In the genomic region with DNA sequence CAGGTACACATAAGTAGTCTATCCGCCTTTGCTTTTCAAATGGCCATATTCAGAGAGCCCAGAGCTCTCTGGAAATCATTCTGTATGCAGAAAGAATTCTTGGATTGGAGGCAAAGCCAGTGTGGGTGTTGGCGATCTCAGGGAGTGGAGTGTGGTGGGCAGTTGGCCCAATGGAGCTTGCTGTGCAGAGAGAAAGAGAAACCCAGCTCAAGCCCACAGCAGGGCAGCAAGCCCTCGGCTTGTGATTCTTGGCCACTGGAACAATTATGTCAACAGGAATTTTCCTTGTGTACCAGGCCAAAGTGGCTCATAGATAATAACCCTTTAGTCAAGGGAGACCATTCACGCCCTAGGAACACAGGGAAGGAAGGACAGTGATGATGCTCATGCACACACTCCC, we compare ENCODE assay signal across 15 mouse cellular contexts. TPM values are rescaled to one million over a fixed set of nuclear protein-coding genes. Genes with fewer than 3 reads are reported as not detected.
DNase-seq lines count a peak whose midpoint lies in the region.
"Had no signal": no experiment of that assay in that cellular context is flagged by ENCODE, and none has a peak within 500 bp of the region (broad histone marks: within the 10 kb centered on the region; RNA-seq: fewer than 3 reads in every experiment).

No protein-coding gene starts in this region.

- DNase-seq in cerebellum, postnatal 14 days = peak; percentile 18 to 55
- no peak for DNase-seq in cerebellum, adult 8-10 months
- peak; percentile 15 for DNase-seq in gastrocnemius, postnatal 25 days
- no peak for DNase-seq in gastrocnemius, adult 18-20 months (ENCODE audit: low spot score)
- peak; percentile 20 for DNase-seq in lung, postnatal 10 days
- DNase-seq in lung, postnatal 36 days = no peak
- no peak for DNase-seq in ovary, adult 18-20 months (ENCODE audit: low spot score)
- DNase-seq: adrenal gland, adult 8-10 months; kidney, adult 2 months; kidney, postnatal 4 days; liver, embryonic 13.5 days; lung, adult 18-20 months; right cerebral cortex, adult 18-20 months; thymus, adult 18-20 months; thymus, postnatal 25 days had no signal

RNA-seq across cellular contexts. Expression of gene Adra1b, which starts 53.0 kb away (rescaled TPM):
- total RNA-seq in gastrocnemius, postnatal 25 days (2021) = under 1 TPM; 0.20 to 0.70 TPM
- total RNA-seq in gastrocnemius, adult 18-20 months (2021) = under 1 TPM; 0.18 to 0.28 TPM

Comparison
In these comparisons a context has a peak if more than half of its experiments do, and no peak if none do; other contexts are left out.
1. DNase-seq: peak in cerebellum, postnatal 14 days (2 of 2), gastrocnemius, postnatal 25 days (single experiment) and lung, postnatal 10 days (single experiment); none in cerebellum, adult 8-10 months (single experiment), gastrocnemius, adult 18-20 months (single experiment), lung, postnatal 36 days (single experiment) and ovary, adult 18-20 months (single experiment).